Mouse (Mus musculus): ENCODE results near the gene S100pbp.

- TF ChIP-seq CTCF (conservative IDR thresholded peaks at IDR 0.05; ENCODE audit: low read length) (no peak), NANOG (IDR thresholded peaks at IDR 0.05; ENCODE audit: borderline replicate concordance, low read length) (no peak)
Measured at GRCm38 (mm10) chr4:129189542-129190519, at the start of gene S100pbp, which contains the start of gene Yars.
